ENCODE assay signal across 17 mouse cellular contexts in the genomic region with DNA sequence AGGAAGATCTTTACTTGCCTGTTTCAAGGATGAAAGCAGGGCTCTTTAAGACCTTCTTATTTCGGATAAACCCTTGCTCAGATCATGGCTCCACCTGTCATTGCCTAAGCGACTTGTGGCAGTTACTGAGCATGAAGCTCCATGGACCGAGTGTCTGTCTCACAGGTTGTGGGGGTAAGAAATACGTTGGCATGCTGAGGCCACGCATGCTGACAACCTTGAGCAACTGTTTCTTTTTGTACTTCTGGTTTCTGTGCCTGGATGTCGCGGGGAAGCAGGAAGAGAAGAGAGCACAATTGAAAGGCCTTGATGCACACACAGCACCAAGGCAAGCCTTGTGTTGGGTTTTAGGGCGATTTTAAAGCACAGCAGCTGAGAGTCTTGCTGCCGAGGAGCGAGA.
DNase-seq lines count a peak whose midpoint lies in the region; ATAC-seq lines count a peak whose summit lies in the region.
"Had no signal": no experiment of that assay in that cellular context is flagged by ENCODE, and none has a peak within 500 bp of the region (broad histone marks: within the 10 kb centered on the region; RNA-seq: fewer than 3 reads in every experiment).

No protein-coding gene starts in this region.

- no peak for DNase-seq in heart, adult 18-20 months
- DNase-seq in hindbrain, embryonic 14.5 days (ENCODE audit: low spot score): no peak
- no peak for DNase-seq in lung, postnatal 36 days
- DNase-seq in spleen, postnatal 14 days (ENCODE audit: low spot score in 2 of 2): no peak
- DNase-seq: adrenal gland, postnatal 14 days; cerebellum, adult 11-12 months; lung, embryonic 14.5 days; right cerebral cortex, postnatal 14 days had no signal

- no peaks in the 10 kb centered on the region for H3K27me3 ChIP-seq in heart, embryonic 16.5 days (ENCODE audit: control insufficient read depth, insufficient read depth, low read length)
- H3K27me3 ChIP-seq in forebrain, embryonic 12.5 days: no peaks in the 10 kb centered on the region
- no peaks in the 10 kb centered on the region for H3K27me3 ChIP-seq in hindbrain, embryonic 14.5 days (ENCODE audit: control insufficient read depth, insufficient read depth, low read length)
- H3K27me3 ChIP-seq in midbrain, embryonic 16.5 days (ENCODE audit: control insufficient read depth, insufficient read depth, low read depth, low read length): no peaks in the 10 kb centered on the region
- H3K27me3 ChIP-seq: embryonic facial prominence, embryonic 13.5 days; limb, embryonic 12.5 days; Patski had no signal

- H3K4me1 ChIP-seq in heart, embryonic 16.5 days (ENCODE audit: control insufficient read depth, insufficient read depth, low read length): peaks cover 39% of the 10 kb centered on the region
- H3K4me1 ChIP-seq in forebrain, embryonic 12.5 days: peaks cover 52% of the 10 kb centered on the region
- H3K4me1 ChIP-seq in hindbrain, embryonic 14.5 days (replicated peaks; ENCODE audit: control insufficient read depth, insufficient read depth, low read length): peaks cover 45% of the 10 kb centered on the region
- peaks cover 30% of the 10 kb centered on the region for H3K4me1 ChIP-seq in midbrain, embryonic 16.5 days (ENCODE audit: control insufficient read depth, insufficient read depth, low read length)

- peak overlapping the region; percentile 31 for H3K9ac ChIP-seq in heart, embryonic 16.5 days (ENCODE audit: low read length)
- no peak overlapping the region for H3K9ac ChIP-seq in forebrain, embryonic 12.5 days
- peak overlapping the region; percentile 55 for H3K9ac ChIP-seq in hindbrain, embryonic 14.5 days
- H3K9ac ChIP-seq in midbrain, embryonic 16.5 days (ENCODE audit: low read depth, low read length): peak overlapping the region; percentile 21
- H3K9ac ChIP-seq: limb, embryonic 12.5 days; lung, embryonic 14.5 days had no signal

- no peak for ATAC-seq in heart, embryonic 16.5 days (replicated peaks; ENCODE audit: extremely low read depth, insufficient read depth, low FRiP score)
- ATAC-seq in forebrain, embryonic 12.5 days (ENCODE audit: low FRiP score): peak; percentile 2; the same call in 1 of the 2 replicates
- no peak for ATAC-seq in hindbrain, embryonic 14.5 days (ENCODE audit: low FRiP score)
- ATAC-seq in midbrain, embryonic 16.5 days: peak; percentile 22; the same call in 1 of the 2 replicates
- no peak for ATAC-seq in monocyte, adult 5-6 weeks (replicated peaks; ENCODE audit: insufficient number of reproducible peaks, low FRiP score, low TSS enrichment, poor library complexity, severe bottlenecking)
- ATAC-seq: inflammation-experienced regulatory T-cells, adult 6 months; Patski had no signal

- peaks cover 4% of the 10 kb centered on the region for H3K9me3 ChIP-seq in heart, embryonic 16.5 days (replicated peaks; ENCODE audit: control insufficient read depth, low read length)
- no peaks in the 10 kb centered on the region for H3K9me3 ChIP-seq in forebrain, embryonic 12.5 days
- no peaks in the 10 kb centered on the region for H3K9me3 ChIP-seq in hindbrain, embryonic 14.5 days (ENCODE audit: control insufficient read depth, low read length)
- H3K9me3 ChIP-seq in midbrain, embryonic 16.5 days (replicated peaks; ENCODE audit: control insufficient read depth, low read length, poor library complexity, severe bottlenecking): no peaks in the 10 kb centered on the region

- H3K4me3 ChIP-seq in heart, embryonic 16.5 days (ENCODE audit: low read length): no peak overlapping the region
- H3K4me3 ChIP-seq in forebrain, embryonic 12.5 days (replicated peaks): no peak overlapping the region
- H3K4me3 ChIP-seq in hindbrain, embryonic 14.5 days (replicated peaks; ENCODE audit: low read length): no peak overlapping the region
- no peak overlapping the region for H3K4me3 ChIP-seq in midbrain, embryonic 16.5 days (ENCODE audit: low read depth, low read length)
- H3K4me3 ChIP-seq: embryonic facial prominence, embryonic 13.5 days; limb, embryonic 12.5 days; myocyte had no signal

- no peak overlapping the region for H3K4me2 ChIP-seq in heart, embryonic 16.5 days (ENCODE audit: low read depth, low read length)
- H3K4me2 ChIP-seq in forebrain, embryonic 12.5 days: no peak overlapping the region; the same call in 1 of the 2 replicates
- H3K4me2 ChIP-seq in hindbrain, embryonic 14.5 days (replicated peaks): peak overlapping the region; percentile 18; the same call in 1 of the 2 replicates
- H3K4me2 ChIP-seq in midbrain, embryonic 16.5 days (ENCODE audit: low read length): peak overlapping the region; percentile 15; the same call in 1 of the 2 replicates
- H3K4me2 ChIP-seq: embryonic facial prominence, embryonic 13.5 days; limb, embryonic 12.5 days; lung, embryonic 14.5 days had no signal

- no peak overlapping the region for H3K27ac ChIP-seq in heart, embryonic 16.5 days (ENCODE audit: low read length)
- peak overlapping the region; percentile 87 for H3K27ac ChIP-seq in forebrain, embryonic 12.5 days
- peak overlapping the region; percentile 87 for H3K27ac ChIP-seq in hindbrain, embryonic 14.5 days
- peak overlapping the region; percentile 90 for H3K27ac ChIP-seq in midbrain, embryonic 16.5 days (ENCODE audit: low read length)
- H3K27ac ChIP-seq: embryonic facial prominence, embryonic 13.5 days; limb, embryonic 12.5 days had no signal

- peaks cover 7% of the 10 kb centered on the region; the same call in 1 of the 2 replicates for H3K36me3 ChIP-seq in heart, embryonic 16.5 days (ENCODE audit: control insufficient read depth, insufficient read depth)
- H3K36me3 ChIP-seq in forebrain, embryonic 12.5 days (replicated peaks): peaks cover 5% of the 10 kb centered on the region; the same call in 1 of the 2 replicates
- H3K36me3 ChIP-seq in hindbrain, embryonic 14.5 days (replicated peaks; ENCODE audit: control insufficient read depth, insufficient read depth): no peaks in the 10 kb centered on the region
- no peaks in the 10 kb centered on the region for H3K36me3 ChIP-seq in midbrain, embryonic 16.5 days (ENCODE audit: control insufficient read depth, insufficient read depth, low read length)
- H3K36me3 ChIP-seq: embryonic facial prominence, embryonic 13.5 days had no signal

- WGBS in heart, embryonic 16.5 days: 55% methylated on average over 10 of the region's 10 CpGs
- 54% methylated on average over 10 of the region's 10 CpGs for WGBS in forebrain, embryonic 12.5 days
- 38% methylated on average over 10 of the region's 10 CpGs for WGBS in hindbrain, embryonic 14.5 days
- WGBS in midbrain, embryonic 16.5 days: 28% methylated on average over 10 of the region's 10 CpGs

Comparison
In these comparisons a context has a peak if more than half of its experiments do, and no peak if none do; other contexts are left out.
1. ATAC-seq: peak in forebrain, embryonic 12.5 days (single experiment) and midbrain, embryonic 16.5 days (single experiment); none in heart, embryonic 16.5 days (single experiment), hindbrain, embryonic 14.5 days (single experiment) and monocyte, adult 5-6 weeks (single experiment).
2. H3K4me2 ChIP-seq: peak in hindbrain, embryonic 14.5 days (single experiment) and midbrain, embryonic 16.5 days (single experiment); none in heart, embryonic 16.5 days (single experiment) and forebrain, embryonic 12.5 days (single experiment).